Mouse (Mus musculus): ENCODE results near the gene Zc2hc1b. TPM values are rescaled to one million over a fixed set of nuclear protein-coding genes. Genes with fewer than 3 reads are reported as not detected.

Zc2hc1b gene
- total RNA-seq, 2 experiments from 2014 or later, result not detected

GRCm38 (mm10) chr10:13118024-13118769 is 59.6 kb downstream of the Zc2hc1b start:
- intact Hi-C loops (cut with DNase I), result no loop called here
- DNase-seq, result no peak

- intact Hi-C loops (cut with DNase I), result no loop called here
- no peak for DNase-seq
Observed at GRCm38 (mm10) chr10:13116706-13117665, 60.8 kb downstream of the Zc2hc1b start.

GRCm38 (mm10) chr10:13115030-13115429 is 62.8 kb downstream of the Zc2hc1b start:
- DNase-seq, result no peak
- intact Hi-C loops (cut with DNase I), result no loop called here

- DNase-seq, result no peak
- intact Hi-C loops (cut with DNase I), result no loop called here
Observed at GRCm38 (mm10) chr10:13113641-13114040, 64.2 kb downstream of the Zc2hc1b start.

GRCm38 (mm10) chr10:13112849-13113248 is 65.0 kb downstream of the Zc2hc1b start:
- no peak for DNase-seq
- intact Hi-C loops (cut with DNase I), result no loop called here

- DNase-seq, result no peak
- intact Hi-C loops (cut with DNase I), result no loop called here
Observed at GRCm38 (mm10) chr10:13109781-13110180, 68.0 kb downstream of the Zc2hc1b start.

GRCm38 (mm10) chr10:13108847-13109246 is 69.0 kb downstream of the Zc2hc1b start:
- intact Hi-C loops (cut with DNase I), result no loop called here
- no peak for DNase-seq

GRCm38 (mm10) chr10:13108021-13108548 is 69.7 kb downstream of the Zc2hc1b start:
- intact Hi-C loops (cut with DNase I), result no loop called here
- DNase-seq, result no peak

GRCm38 (mm10) chr10:13106909-13107624 is 70.8 kb downstream of the Zc2hc1b start:
- intact Hi-C loops (cut with DNase I), result no loop called here
- DNase-seq, result no peak

GRCm38 (mm10) chr10:13103838-13104237 is 74.0 kb downstream of the Zc2hc1b start:
- no peak for DNase-seq
- intact Hi-C loops (cut with DNase I), result no loop called here

GRCm38 (mm10) chr10:13102360-13102759 is 75.5 kb downstream of the Zc2hc1b start:
- intact Hi-C loops (cut with DNase I), result no loop called here
- no peak for DNase-seq

GRCm38 (mm10) chr10:13100061-13100648 is 77.7 kb downstream of the Zc2hc1b start:
- intact Hi-C loops (cut with DNase I), result no loop called here
- no peak for DNase-seq

Other genes starting within 250 kb of the Zc2hc1b start
- under 1 TPM; 0.20 to 0.48 TPM for gene Stx11, start 213.7 kb downstream of the Zc2hc1b start, total RNA-seq (2021)
- gene Sf3b5, start 172.7 kb downstream of the Zc2hc1b start, total RNA-seq (2021), result 1 to 10 TPM; 4.2 to 4.4 TPM
- gene Plagl1, start 117.5 kb downstream of the Zc2hc1b start, total RNA-seq (2021), result 1 to 10 TPM; 3.3 to 4.3 TPM
- 10 to 100 TPM; 22.4 to 27.8 TPM for gene Ltv1, start 15.1 kb upstream of the Zc2hc1b start, total RNA-seq (2021)